Mouse (Mus musculus) spleen, postnatal 10 days (tissue): ENCODE measurements around the gene Wdr45b.
"Not testable (repeated sequence)": the region's sequence is repeated elsewhere in the genome, so short reads cannot be mapped to it uniquely, and the experiment has no call there.

Experiments
- DNase-seq, 2 experiments: peaks; one replicate each; pipeline ENCODE4 v3.0.0; 2021 to 2022; ENCODE audit warnings: low spot score in 2 of 2

The Wdr45b gene

GRCm38 (mm10) chr11:121328619-121329018 lies 25.6 kb downstream of the Wdr45b start:
- DNase-seq = no peak

- no peak for DNase-seq
Observed at GRCm38 (mm10) chr11:121328206-121328605, 26.0 kb downstream of the Wdr45b start.

GRCm38 (mm10) chr11:121326681-121327080 lies 27.6 kb downstream of the Wdr45b start:
- no peak for DNase-seq

- no peak for DNase-seq
Observed at GRCm38 (mm10) chr11:121326034-121326433, 28.2 kb downstream of the Wdr45b start.

GRCm38 (mm10) chr11:121307712-121308111 lies 46.5 kb downstream of the Wdr45b start:
- not testable (repeated sequence) for DNase-seq

GRCm38 (mm10) chr11:121306608-121307007 lies 47.6 kb downstream of the Wdr45b start:
- DNase-seq = no peak

- DNase-seq = no peak
Observed at GRCm38 (mm10) chr11:121305371-121305770, 48.9 kb downstream of the Wdr45b start.

- DNase-seq = no peak
Observed at GRCm38 (mm10) chr11:121300265-121300664, 54.0 kb downstream of the Wdr45b start.

- DNase-seq = no peak
Observed at GRCm38 (mm10) chr11:121298493-121298892, 55.8 kb downstream of the Wdr45b start.

- no peak for DNase-seq
Observed at GRCm38 (mm10) chr11:121294771-121295170, 59.5 kb downstream of the Wdr45b start.

GRCm38 (mm10) chr11:121289859-121290258 lies 64.4 kb downstream of the Wdr45b start:
- no peak for DNase-seq

- no peak for DNase-seq
Observed at GRCm38 (mm10) chr11:121282911-121283310, 71.3 kb downstream of the Wdr45b start.

GRCm38 (mm10) chr11:121278011-121278410 lies 76.2 kb downstream of the Wdr45b start:
- no peak for DNase-seq

GRCm38 (mm10) chr11:121277516-121277915 lies 76.7 kb downstream of the Wdr45b start:
- DNase-seq = no peak
